Mouse (Mus musculus): ENCODE data around the gene Braf. TPM values are rescaled to one million over a fixed set of nuclear protein-coding genes. Genes with fewer than 3 reads are reported as not detected.

Gene Braf
- total and polyA plus RNA-seq, 3 experiments: 9.8 to 21.8 (median 11.2) TPM

DNA sequence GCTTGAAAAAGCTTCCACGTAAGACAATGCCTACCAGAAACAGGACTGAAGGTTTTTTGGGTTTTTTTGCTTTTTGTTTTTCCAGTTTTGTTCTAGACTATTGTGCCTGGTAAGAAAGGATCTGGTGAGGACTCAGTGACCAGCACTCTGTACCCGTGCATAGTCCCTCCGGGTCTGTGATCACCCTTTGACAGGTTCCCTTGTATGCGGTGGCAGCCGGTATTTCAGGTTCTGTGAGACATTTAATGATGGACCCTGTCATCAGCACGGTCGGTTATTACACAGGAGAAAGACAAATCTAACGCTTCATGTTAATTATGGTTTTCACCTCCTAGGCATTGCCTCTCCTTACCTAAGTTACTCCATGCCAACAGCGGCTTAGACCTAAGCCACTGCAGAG is 49.8 kb upstream of the Braf start:
- H3K9ac ChIP-seq (ENCODE audit: insufficient read depth, low read depth): no peak overlapping the region
- no peaks in the 10 kb centered on the region for H3K9me3 ChIP-seq (replicated peaks; ENCODE audit: low read length)
- DNase-seq (ENCODE audit: extremely low read depth): no peak
- no peak overlapping the region for H3K4me3 ChIP-seq (replicated peaks in 1 of 3; ENCODE audit: low read depth in 2 of 3, low read length in 2 of 3, poor library complexity in 1 of 3)
- H3K4me1 ChIP-seq (ENCODE audit: control insufficient read depth in 1 of 2, insufficient read depth in 2 of 2): no peaks in the 10 kb centered on the region
- H3K79me2 ChIP-seq (replicated peaks; ENCODE audit: control insufficient read depth, extremely low read depth, insufficient read depth, poor library complexity, severe bottlenecking): no peaks in the 10 kb centered on the region
- no peak for TF ChIP-seq ETS1 (conservative IDR thresholded peaks at IDR 0.05; ENCODE audit: low read depth, low read length)
- TF ChIP-seq JUN (IDR thresholded peaks at IDR 0.05; ENCODE audit: insufficient read depth, low read depth, low read length): no peak
- TF ChIP-seq RAD21 (IDR thresholded peaks at IDR 0.05; ENCODE audit: low read depth, low read length): no peak
- dilution Hi-C loops (cut with MboI; ENCODE audit: extremely low pct_ligation_motif_present, extremely low pct_unique_long_range_greater_than_20kb, low sequenced_read_pairs) (no loop called here), in situ Hi-C loops (cut with MboI; ENCODE audit: low pct_ligation_motif_present, low pct_unique_long_range_greater_than_20kb, low sequenced_read_pairs) (no loop called here)
- no peaks in the 10 kb centered on the region for H3K27me3 ChIP-seq (replicated peaks)
- no peak overlapping the region for H3K27ac ChIP-seq (ENCODE audit: insufficient read depth, low read depth)
- H3K36me3 ChIP-seq (replicated peaks in 1 of 2; ENCODE audit: control insufficient read depth in 1 of 2, insufficient read depth in 1 of 2, low read length in 1 of 2): no peaks in the 10 kb centered on the region
- H3K4me2 ChIP-seq (ENCODE audit: insufficient read depth, low read depth, poor library complexity, severe bottlenecking): no peak overlapping the region

DNA sequence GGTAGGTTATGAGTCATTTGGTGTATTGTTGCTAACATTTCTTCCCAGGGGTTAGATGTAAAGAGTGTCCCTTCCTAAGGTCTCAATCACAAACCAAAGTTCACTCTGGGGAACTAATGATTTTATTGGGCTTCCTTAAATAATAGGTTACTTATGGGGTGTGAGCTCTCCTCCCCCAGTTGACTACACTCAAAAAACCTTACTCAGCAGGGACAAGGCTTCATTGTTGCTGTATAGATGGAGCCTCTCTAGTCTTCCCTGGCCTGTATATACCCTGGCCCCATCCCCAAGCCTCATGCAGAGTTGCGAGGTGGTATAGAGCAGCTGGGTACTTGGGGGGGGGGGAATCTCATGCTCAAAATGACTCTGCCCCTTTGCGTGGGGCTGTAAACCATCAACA is 32.0 kb upstream of the Braf start:
- Histone ChIP-seq H3K79me2 (replicated peaks; ENCODE audit: control insufficient read depth, extremely low read depth, insufficient read depth, poor library complexity, severe bottlenecking) (no peaks in the 10 kb centered on the region), H3K27me3 (replicated peaks) (no peaks in the 10 kb centered on the region), H3K9ac (ENCODE audit: insufficient read depth, low read depth) (no peak overlapping the region), H3K27ac (ENCODE audit: insufficient read depth, low read depth) (no peak overlapping the region), H3K4me1 (ENCODE audit: control insufficient read depth in 1 of 2, insufficient read depth in 2 of 2) (peaks cover 0 to 6% of the 10 kb centered on the region in 2 experiments; a peak in 1 of 4 replicates), H3K36me3 (replicated peaks in 1 of 2; ENCODE audit: control insufficient read depth in 1 of 2, insufficient read depth in 1 of 2, low read length in 1 of 2) (no peaks in the 10 kb centered on the region), H3K4me2 (ENCODE audit: insufficient read depth, low read depth, poor library complexity, severe bottlenecking) (no peak overlapping the region), H3K9me3 (replicated peaks; ENCODE audit: low read length) (no peaks in the 10 kb centered on the region), H3K4me3 (replicated peaks in 1 of 3; ENCODE audit: low read depth in 2 of 3, low read length in 2 of 3, poor library complexity in 1 of 3) (no peak overlapping the region)
- dilution Hi-C loops (cut with MboI; ENCODE audit: extremely low pct_ligation_motif_present, extremely low pct_unique_long_range_greater_than_20kb, low sequenced_read_pairs) (no loop called here), in situ Hi-C loops (cut with MboI; ENCODE audit: low pct_ligation_motif_present, low pct_unique_long_range_greater_than_20kb, low sequenced_read_pairs) (no loop called here)
- no peak for DNase-seq (ENCODE audit: extremely low read depth)
- no peak for TF ChIP-seq ZNF384 (IDR thresholded peaks at IDR 0.05; ENCODE audit: low read depth, low read length)
- TF ChIP-seq SMC3 (IDR thresholded peaks at IDR 0.05; ENCODE audit: low read depth, low read length): no peak
- no peak for TF ChIP-seq USF1 (IDR thresholded peaks at IDR 0.05; ENCODE audit: low read depth, low read length)
- no peak for TF ChIP-seq RAD21 (IDR thresholded peaks at IDR 0.05; ENCODE audit: low read depth, low read length)
- no peak for TF ChIP-seq UBTF (IDR thresholded peaks at IDR 0.05; ENCODE audit: low read depth, low read length)
- no peak for TF ChIP-seq ZMIZ1 (IDR thresholded peaks at IDR 0.05; ENCODE audit: low read depth, low read length)
- TF ChIP-seq MEF2A (IDR thresholded peaks at IDR 0.05; ENCODE audit: borderline replicate concordance, low read depth, low read length): no peak
- no peak for TF ChIP-seq PAX5 (IDR thresholded peaks at IDR 0.05; ENCODE audit: low read length)
- no peak for TF ChIP-seq MAX (IDR thresholded peaks at IDR 0.05; ENCODE audit: low read length)
- TF ChIP-seq EP300 (IDR thresholded peaks at IDR 0.05; ENCODE audit: low read length): no peak
- no peak for TF ChIP-seq USF2 (conservative IDR thresholded peaks at IDR 0.05; ENCODE audit: low read depth, low read length)
- no peak for TF ChIP-seq BHLHE40 (IDR thresholded peaks at IDR 0.05; ENCODE audit: low read depth, low read length)
- TF ChIP-seq CHD1 (IDR thresholded peaks at IDR 0.05; ENCODE audit: low read depth, low read length): no peak
- TF ChIP-seq ZKSCAN1 (IDR thresholded peaks at IDR 0.05; ENCODE audit: borderline replicate concordance, low read depth, low read length): no peak
- TF ChIP-seq TBP (conservative IDR thresholded peaks at IDR 0.05; ENCODE audit: low read depth, low read length): no peak
- no peak for TF ChIP-seq MYC (IDR thresholded peaks at IDR 0.05; ENCODE audit: low read depth, low read length)
- TF ChIP-seq ELF1 (IDR thresholded peaks at IDR 0.05; ENCODE audit: low read depth, low read length): no peak
- TF ChIP-seq GABPA (IDR thresholded peaks at IDR 0.05; ENCODE audit: insufficient replicate concordance, low read depth, low read length): no peak
- TF ChIP-seq JUND (conservative IDR thresholded peaks at IDR 0.05; ENCODE audit: low read depth, low read length): no peak

Measured in CH12.LX (cell line).